Mouse (Mus musculus) G1E (cell line): Measurements from ENCODE around the gene Prkag1.

Experiments
- CTCF ChIP-seq: IDR thresholded peaks from 2 replicates; pipeline ENCODE4 v1.5.1; 2012; ENCODE audit warnings: low read depth, low read length, inconsistent platforms, mixed read lengths
- GATA1 ChIP-seq: IDR thresholded peaks from 2 replicates; pipeline ENCODE4 v1.6.1; 2012; ENCODE audit warnings: borderline replicate concordance, low read length, inconsistent platforms, mixed read lengths
- GATA2 ChIP-seq: IDR thresholded peaks from 2 replicates; pipeline ENCODE4 v1.6.1; 2012; ENCODE audit warnings: low read depth, low read length, inconsistent platforms, borderline replicate concordance
- TAL1 ChIP-seq: conservative IDR thresholded peaks from 2 replicates; pipeline ENCODE4 v1.6.1; 2012; ENCODE audit warnings: low read depth, low read length, inconsistent platforms, mixed read lengths

- TF ChIP-seq CTCF: no peak
- TF ChIP-seq GATA1: no peak
- TF ChIP-seq GATA2: no peak
- no peak for TF ChIP-seq TAL1
These were observed 22.0 kb upstream of the Prkag1 start for GRCm38 (mm10) chr15:98853161-98853937.
